Mouse (Mus musculus) adrenal gland, adult 2 months (tissue): ENCODE measurements at regions not wholly inside any gene's neighbourhood (a gene's known extent, or its start where the extent isn't known, plus 50 kb on each side); places are given as distances from the start of the nearest gene placed in this dataset.

ENCODE experiments used
- DNase-seq: peaks from one replicate; pipeline ENCODE4 v3.0.0; 2021

DNA sequence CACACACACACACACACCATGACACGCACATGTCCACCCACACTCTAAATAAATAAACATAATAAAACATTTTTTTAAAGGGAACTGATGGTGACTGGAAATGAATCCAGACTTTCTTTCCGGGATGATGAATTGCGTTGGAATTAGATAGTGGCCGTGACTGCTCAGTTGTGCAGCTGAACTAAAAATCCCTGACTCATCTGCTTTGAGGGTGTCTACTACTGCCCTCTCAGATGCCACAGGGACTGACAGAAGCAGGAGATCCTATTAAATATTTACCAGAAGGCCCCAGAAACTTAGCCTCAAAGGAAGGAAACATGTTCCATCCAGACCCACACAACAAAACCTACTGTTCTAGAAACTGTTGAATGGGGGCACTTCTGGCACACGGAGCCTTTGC is 65.7 kb downstream of the Polr2m start:
- no peak for DNase-seq

GRCm38 (mm10) chr9:71418531-71418930 is 67.2 kb downstream of the Polr2m start:
- no peak for DNase-seq

DNA sequence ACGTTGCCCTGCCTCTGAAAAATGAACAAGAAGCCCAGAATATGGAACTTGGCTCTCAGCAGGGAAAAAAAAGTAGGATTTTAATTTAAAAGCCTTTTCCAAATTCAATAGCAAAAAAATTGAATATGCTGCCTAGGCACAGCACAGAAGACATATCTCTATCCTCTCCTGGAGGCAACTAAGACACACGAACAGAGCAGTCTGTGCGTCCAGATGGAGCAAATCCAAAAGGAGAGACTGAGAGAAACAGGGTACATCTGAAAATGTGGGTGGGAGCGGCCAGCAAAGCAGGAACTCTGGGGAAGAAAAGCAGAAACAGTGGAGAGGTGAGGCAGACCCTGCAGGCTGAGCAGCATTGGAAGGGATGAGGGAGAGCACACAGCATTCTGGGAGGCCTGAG is 68.5 kb downstream of the Polr2m start:
- no peak for DNase-seq

GRCm38 (mm10) chr9:71411171-71411570 is 74.6 kb downstream of the Polr2m start:
- no peak for DNase-seq

- DNase-seq = no peak
Measured at GRCm38 (mm10) chr9:71409925-71410324, 75.8 kb downstream of the Polr2m start.

GRCm38 (mm10) chr9:71408946-71409345 is 76.8 kb downstream of the Polr2m start:
- DNase-seq = no peak

DNA sequence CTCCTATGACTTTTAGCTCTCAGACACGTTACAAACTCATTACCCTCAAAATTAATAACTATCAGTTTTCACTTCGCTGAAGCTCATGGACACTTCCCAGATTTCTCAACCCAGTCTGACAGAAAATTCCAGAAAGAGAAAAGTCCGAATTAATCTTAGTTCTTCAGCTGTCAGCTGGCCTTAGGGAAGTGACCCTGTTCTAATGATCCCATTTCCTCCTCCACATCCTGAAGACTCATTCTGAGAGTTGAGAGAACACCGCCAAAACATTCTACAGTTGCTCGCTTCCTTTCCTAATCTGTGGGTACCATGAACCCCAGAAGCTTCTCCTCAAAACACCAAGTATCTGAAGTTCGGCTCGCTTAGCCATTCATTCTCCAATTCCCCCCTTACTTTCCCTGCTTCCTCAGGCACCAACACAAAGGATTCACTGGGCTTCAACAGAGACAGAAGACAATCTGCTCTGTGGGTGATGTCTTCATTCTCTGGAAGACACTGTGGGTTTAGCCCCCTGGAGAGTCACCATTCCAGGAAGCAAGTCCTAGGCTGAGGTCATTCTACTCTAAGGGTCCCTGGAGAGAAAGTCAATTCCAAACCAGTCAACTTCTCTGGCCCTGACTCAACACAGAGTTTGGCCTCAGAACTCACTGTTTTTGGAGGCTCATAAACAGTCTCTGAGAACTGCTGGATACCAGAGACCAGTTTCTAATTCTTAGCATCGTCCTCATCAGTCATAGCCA is 81.2 kb downstream of the Polr2m start:
- DNase-seq = no peak

- DNase-seq = no peak
Measured at GRCm38 (mm10) chr9:71401667-71402066, 84.1 kb downstream of the Polr2m start.

DNA sequence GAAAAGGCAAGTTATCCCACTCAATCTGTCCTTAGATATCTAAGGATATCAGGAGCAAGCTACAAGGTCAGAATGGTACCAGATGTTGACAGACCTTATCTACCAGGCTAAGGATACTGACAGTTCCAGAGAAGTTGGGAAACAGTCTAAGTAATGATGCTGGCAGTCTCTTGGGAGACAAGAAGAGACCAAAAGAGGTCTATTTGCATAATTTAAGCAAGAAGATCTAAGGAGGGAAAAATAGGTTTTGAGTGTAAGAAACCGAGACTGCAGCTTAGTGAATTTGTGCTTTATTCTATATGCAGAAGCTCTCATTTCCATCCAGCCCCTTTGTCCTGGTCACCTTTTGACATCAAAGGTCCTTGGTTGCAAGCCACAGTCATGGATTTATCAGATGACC is 86.4 kb downstream of the Polr2m start:
- no peak for DNase-seq

DNA sequence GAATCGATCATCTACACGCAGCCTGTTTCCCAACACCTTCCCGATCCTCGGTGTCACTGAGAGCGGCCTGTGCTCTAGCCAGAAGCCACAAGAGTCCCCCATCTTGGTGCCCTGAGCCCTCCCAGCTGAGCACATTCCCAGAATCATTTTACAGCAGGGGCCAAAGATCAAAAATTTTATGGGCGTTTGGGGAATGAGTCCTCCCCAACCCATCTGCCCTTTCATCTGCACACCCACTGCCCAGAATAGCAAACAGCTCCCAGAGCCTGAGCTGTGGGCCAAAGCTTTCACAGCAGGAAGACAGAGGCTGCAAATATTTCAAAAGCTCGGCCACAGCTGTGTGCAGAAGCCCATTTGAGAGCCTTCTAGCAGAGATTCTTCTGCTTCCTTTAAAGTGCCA is 89.0 kb downstream of the Polr2m start:
- no peak for DNase-seq

GRCm38 (mm10) chr9:71390221-71390620 is 95.5 kb downstream of the Polr2m start:
- DNase-seq = no peak

- peak; percentile 10 for DNase-seq
Measured at GRCm38 (mm10) chr9:71387426-71387825, 98.3 kb downstream of the Polr2m start.

DNA sequence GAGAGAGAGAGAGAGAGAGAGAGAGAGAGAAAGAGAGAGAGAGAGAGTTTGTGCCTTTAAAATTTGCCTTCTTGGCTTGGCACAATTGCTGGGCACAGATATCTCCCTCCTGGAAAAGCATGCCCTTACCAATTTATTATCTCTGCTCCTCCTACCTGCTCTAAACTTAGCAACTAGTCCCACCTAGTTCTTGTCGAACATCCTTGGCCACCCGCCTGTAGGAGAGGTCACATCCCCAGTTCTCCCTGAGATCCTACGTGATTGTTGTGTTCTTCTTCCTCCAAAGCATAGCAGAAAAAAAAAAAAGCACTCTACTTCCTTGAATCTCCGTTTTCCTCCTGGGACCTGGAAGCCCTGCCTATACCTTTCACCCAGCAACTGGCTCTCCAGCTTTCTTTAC is 101.8 kb downstream of the Polr2m start:
- no peak for DNase-seq

DNA sequence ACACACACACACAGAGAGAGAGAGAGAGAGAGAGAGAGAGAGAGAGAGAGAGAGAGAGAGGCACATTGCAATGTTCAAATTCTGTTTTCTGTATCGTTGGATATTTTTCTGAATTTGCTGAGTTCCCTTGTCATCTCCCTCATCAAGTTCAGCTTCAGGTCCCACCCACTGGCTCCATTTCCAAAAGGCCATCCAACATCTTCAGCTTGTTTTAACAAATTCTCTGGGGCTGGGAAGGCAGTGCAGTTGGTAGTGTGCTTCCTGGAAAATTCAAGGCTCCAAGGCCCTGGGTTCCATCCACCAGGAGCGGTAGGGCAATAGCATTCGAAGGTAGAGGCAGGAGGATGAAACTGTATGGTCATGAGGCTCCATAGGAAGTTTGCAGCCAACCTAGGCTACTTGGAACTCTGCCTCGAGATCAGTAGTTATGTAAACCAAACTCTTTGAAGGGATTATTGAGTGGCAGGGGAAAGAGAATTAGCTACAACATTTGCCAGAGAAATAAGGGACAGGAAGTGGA is 105.9 kb downstream of the Polr2m start:
- DNase-seq = no peak

DNA sequence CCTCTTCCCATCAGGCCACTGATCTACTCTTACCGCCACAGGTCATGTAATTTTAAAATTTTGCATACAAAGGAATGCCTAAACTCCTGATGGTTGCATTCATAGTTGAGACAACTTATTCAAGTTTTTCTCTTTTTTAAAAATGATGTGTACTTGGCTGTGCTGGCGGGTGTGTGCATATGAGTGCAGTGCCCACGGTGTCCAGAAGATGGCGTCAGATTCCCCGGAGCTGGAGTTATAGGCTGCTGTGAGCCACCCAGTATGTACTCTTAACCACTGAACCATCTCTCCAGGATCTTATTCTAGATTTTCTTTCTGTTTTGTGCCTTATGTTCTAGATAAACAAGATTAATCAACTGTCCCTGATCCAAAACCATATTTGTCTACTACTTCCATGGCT is 116.0 kb downstream of the Polr2m start:
- no peak for DNase-seq

DNA sequence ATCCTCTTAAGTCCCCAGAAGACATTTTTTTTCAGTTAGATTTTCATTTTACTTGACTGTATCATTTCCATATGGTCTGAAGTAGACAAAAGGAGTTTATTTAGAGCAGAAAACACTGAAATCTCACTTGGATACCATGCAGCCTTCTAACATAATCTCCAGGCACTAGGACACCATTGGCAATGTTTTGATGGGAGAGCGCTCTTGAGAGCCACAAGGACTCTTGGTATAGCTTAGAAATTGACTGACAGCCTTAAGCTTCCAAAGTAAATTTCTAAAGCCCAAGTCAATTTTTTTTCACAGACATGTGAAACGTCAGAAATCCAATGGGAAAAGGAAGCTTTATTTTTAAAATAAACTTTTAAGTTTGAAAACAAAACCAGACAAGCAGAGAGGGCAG is 116.5 kb downstream of the Polr2m start:
- DNase-seq = no peak

DNA sequence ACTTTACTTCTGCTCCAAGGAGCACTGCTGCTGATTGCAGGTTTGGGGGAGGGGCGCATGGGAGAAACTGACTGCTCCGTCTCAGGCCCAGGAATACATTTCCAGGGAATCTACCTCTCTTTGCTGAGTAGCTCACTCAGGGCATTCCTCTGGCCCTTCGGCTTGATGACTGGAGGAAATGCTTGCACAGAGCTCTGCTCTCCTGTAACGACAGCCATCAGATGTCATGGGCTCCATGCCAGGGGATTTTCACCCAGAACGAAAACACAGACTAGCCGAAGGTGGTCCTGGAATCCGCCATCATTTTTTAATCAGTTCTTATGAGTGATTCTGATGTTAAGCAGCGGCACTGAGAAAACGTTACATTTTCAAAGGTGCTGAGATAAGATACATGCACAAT is 119.2 kb downstream of the Polr2m start:
- no peak for DNase-seq

DNA sequence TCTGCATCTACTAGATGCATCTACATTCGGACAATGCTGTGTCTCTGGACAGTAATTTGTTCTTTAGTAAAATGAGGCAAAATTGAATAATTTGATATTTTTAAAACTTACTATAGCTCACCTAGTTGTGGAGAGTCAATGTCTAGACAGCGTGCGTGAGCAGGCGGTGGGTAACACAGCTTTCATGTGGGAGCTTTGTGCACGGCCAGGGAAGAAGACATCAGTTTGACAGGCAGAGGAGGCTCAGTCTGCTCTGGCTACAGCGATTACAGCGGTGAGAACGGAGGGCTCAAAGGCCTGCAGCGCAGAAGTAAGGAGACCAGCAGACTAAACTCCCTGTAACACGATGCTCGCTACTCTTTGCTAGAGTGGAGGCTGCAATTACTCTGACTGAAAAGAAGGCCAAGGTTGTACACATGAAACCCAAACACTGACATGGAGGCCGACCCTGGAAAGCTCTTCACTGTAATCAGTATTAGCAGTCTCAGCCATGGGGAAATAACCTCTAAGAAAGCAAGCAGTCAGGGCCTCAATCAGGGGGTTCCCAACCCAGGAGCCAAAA is 120.5 kb downstream of the Polr2m start:
- peak; percentile 68 for DNase-seq

GRCm38 (mm10) chr9:71364047-71364665 is 121.6 kb downstream of the Polr2m start:
- peak; percentile 47 for DNase-seq

- no peak for DNase-seq
Measured at GRCm38 (mm10) chr9:71362401-71362800, 123.3 kb downstream of the Polr2m start.

DNA sequence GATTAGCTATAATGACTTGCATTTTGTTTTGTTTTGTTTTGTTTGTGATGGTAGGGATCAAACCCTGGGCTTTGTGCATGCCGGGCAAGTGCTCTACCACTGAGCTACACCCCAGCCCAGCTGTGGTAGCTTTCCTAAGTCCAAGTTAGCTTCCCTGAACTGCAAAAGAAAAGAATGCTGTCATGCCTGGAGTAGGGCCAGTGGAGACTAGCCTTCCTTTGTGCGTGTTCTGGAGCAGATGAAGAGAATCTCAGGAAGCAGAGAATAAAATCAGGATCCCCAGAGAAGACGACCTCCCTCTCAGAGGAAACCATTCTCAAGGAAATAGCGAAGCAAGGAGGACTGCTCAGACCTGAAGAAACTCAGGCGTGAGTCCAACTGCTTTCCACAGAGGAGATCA is 123.8 kb downstream of the Polr2m start:
- no peak for DNase-seq

DNA sequence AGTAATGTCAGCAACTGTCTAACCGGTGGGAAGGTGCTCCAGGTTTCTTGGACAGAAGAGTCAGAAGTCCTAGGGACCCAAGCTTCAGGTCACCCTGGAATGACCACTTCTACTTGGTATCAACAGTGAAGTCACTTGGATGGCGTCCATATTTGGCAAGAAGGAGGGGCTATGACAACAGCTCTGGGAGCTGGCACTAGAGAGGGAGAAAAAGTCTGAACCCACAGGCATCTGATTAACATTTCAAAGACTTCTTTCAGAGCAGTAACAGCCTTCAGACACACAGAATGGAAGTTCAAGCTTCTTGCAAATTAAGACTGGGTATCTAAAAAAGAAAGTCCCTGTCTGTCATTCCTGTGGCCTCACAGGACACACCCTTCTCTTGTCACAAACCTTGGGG is 124.4 kb downstream of the Polr2m start:
- peak; percentile 22 for DNase-seq

- DNase-seq = no peak
Measured at GRCm38 (mm10) chr9:71360676-71361075, 125.1 kb downstream of the Polr2m start.

GRCm38 (mm10) chr9:71358961-71359360 is 126.8 kb downstream of the Polr2m start:
- DNase-seq = peak; percentile 9
